Mouse (Mus musculus): ENCODE data around the gene Klhl15. TPM values are rescaled to one million over a fixed set of nuclear protein-coding genes. Genes with fewer than 3 reads are reported as not detected.

Klhl15 gene
- total and polyA plus RNA-seq, 3 experiments, result 9.6 to 15.5 TPM; not detected in 1

- Histone ChIP-seq H3K4me3 (ENCODE audit: control insufficient read depth in 1 of 2, insufficient read depth in 1 of 2, low read depth in 2 of 2, low read length in 2 of 2) (peak overlapping the region; percentile 85 to 96), H3K27me3 (ENCODE audit: control insufficient read depth in 1 of 2, insufficient read depth in 2 of 2, low read length in 2 of 2) (no peaks in the 10 kb centered on the region), H3K9ac (ENCODE audit: control insufficient read depth, low read depth, low read length, poor library complexity, severe bottlenecking) (peak overlapping the region; percentile 91), H3K36me3 (ENCODE audit: control insufficient read depth in 1 of 2, insufficient read depth in 2 of 2, low read length in 2 of 2) (peaks cover 0 to 8% of the 10 kb centered on the region in 2 experiments; a peak in 2 of 4 replicates), H3K79me2 (ENCODE audit: control insufficient read depth, insufficient read depth, low read length, poor library complexity) (peaks cover 10% of the 10 kb centered on the region), H3K9me3 (replicated peaks; ENCODE audit: insufficient read depth, low read length) (no peaks in the 10 kb centered on the region), H3K27ac (ENCODE audit: control insufficient read depth, low read depth, low read length) (peak overlapping the region; percentile 96), H3K4me1 (ENCODE audit: control insufficient read depth in 1 of 2, insufficient read depth in 2 of 2, low read length in 2 of 2) (peaks cover 0 to 14% of the 10 kb centered on the region in 2 experiments; a peak in 2 of 4 replicates)
- peak; percentile 78 for DNase-seq (ENCODE audit: low read depth, low spot score)
- TF ChIP-seq ZNF384 (IDR thresholded peaks at IDR 0.05; ENCODE audit: low read depth, low read length) (peak; percentile 22; the same call in 1 of the 2 replicates), GATA1 (IDR thresholded peaks at IDR 0.05; ENCODE audit: low read depth, low read length) (peak; percentile 71), MXI1 (IDR thresholded peaks at IDR 0.05; ENCODE audit: low read depth, low read length) (no peak), RCOR1 (IDR thresholded peaks at IDR 0.05; ENCODE audit: low read depth, low read length) (0 out of 2 replicates have a peak, but pooled peaks have one; percentile 17), CHD1 (IDR thresholded peaks at IDR 0.05; ENCODE audit: low read depth, low read length) (0 out of 2 replicates have a peak, but pooled peaks have one; percentile 40), MAFK (IDR thresholded peaks at IDR 0.05; ENCODE audit: borderline replicate concordance, low read depth, low read length) (no peak), ETS1 (IDR thresholded peaks at IDR 0.05; ENCODE audit: low read depth, low read length) (peak; percentile 73; the same call in 1 of the 2 replicates)
Measured at GRCm38 (mm10) chrX:94233936-94234531, 365 bp upstream of the Klhl15 start.

GRCm38 (mm10) chrX:94235190-94235555 is 774 bp downstream of the Klhl15 start:
- TF ChIP-seq MYB (IDR thresholded peaks at IDR 0.05; ENCODE audit: low read depth, low read length), result no peak
- TF ChIP-seq ZMIZ1 (IDR thresholded peaks at IDR 0.05; ENCODE audit: low read depth, low read length), result peak; percentile 8; the same call in 1 of the 2 replicates
- Histone ChIP-seq H3K9ac (ENCODE audit: control insufficient read depth, low read depth, low read length, poor library complexity, severe bottlenecking) (peak overlapping the region; percentile 94), H3K79me2 (ENCODE audit: control insufficient read depth, insufficient read depth, low read length, poor library complexity) (peaks cover 10% of the 10 kb centered on the region), H3K4me1 (ENCODE audit: control insufficient read depth in 1 of 2, insufficient read depth in 2 of 2, low read length in 2 of 2) (peaks cover 0 to 14% of the 10 kb centered on the region in 2 experiments; a peak in 2 of 4 replicates), H3K27ac (ENCODE audit: control insufficient read depth, low read depth, low read length) (peak overlapping the region; percentile 76), H3K36me3 (ENCODE audit: control insufficient read depth in 1 of 2, insufficient read depth in 2 of 2, low read length in 2 of 2) (peaks cover 0 to 8% of the 10 kb centered on the region in 2 experiments; a peak in 2 of 4 replicates), H3K27me3 (ENCODE audit: control insufficient read depth in 1 of 2, insufficient read depth in 2 of 2, low read length in 2 of 2) (no peaks in the 10 kb centered on the region), H3K9me3 (replicated peaks; ENCODE audit: insufficient read depth, low read length) (no peaks in the 10 kb centered on the region), H3K4me3 (ENCODE audit: control insufficient read depth in 1 of 2, insufficient read depth in 1 of 2, low read depth in 2 of 2, low read length in 2 of 2) (peak overlapping the region; percentile 82 to 95)
- DNase-seq (ENCODE audit: low read depth, low spot score), result no peak

GRCm38 (mm10) chrX:94235601-94236000 is 1.2 kb downstream of the Klhl15 start:
- peak; percentile 60 for DNase-seq (ENCODE audit: low read depth, low spot score)
- Histone ChIP-seq H3K79me2 (ENCODE audit: control insufficient read depth, insufficient read depth, low read length, poor library complexity) (peaks cover 10% of the 10 kb centered on the region), H3K4me1 (ENCODE audit: control insufficient read depth in 1 of 2, insufficient read depth in 2 of 2, low read length in 2 of 2) (peaks cover 0 to 14% of the 10 kb centered on the region in 2 experiments; a peak in 2 of 4 replicates), H3K27me3 (ENCODE audit: control insufficient read depth in 1 of 2, insufficient read depth in 2 of 2, low read length in 2 of 2) (no peaks in the 10 kb centered on the region), H3K36me3 (ENCODE audit: control insufficient read depth in 1 of 2, insufficient read depth in 2 of 2, low read length in 2 of 2) (peaks cover 0 to 8% of the 10 kb centered on the region in 2 experiments; a peak in 2 of 4 replicates), H3K9me3 (replicated peaks; ENCODE audit: insufficient read depth, low read length) (no peaks in the 10 kb centered on the region), H3K4me3 (ENCODE audit: control insufficient read depth in 1 of 2, insufficient read depth in 1 of 2, low read depth in 2 of 2, low read length in 2 of 2) (peak overlapping the region; percentile 82 to 95), H3K9ac (ENCODE audit: control insufficient read depth, low read depth, low read length, poor library complexity, severe bottlenecking) (peak overlapping the region; percentile 94), H3K27ac (ENCODE audit: control insufficient read depth, low read depth, low read length) (peak overlapping the region; percentile 76)
- TF ChIP-seq ZNF384 (IDR thresholded peaks at IDR 0.05; ENCODE audit: low read depth, low read length) (no peak), TAL1 (IDR thresholded peaks at IDR 0.05; ENCODE audit: low read length) (no peak), GATA1 (IDR thresholded peaks at IDR 0.05; ENCODE audit: low read depth, low read length) (peak; percentile 71), CHD2 (IDR thresholded peaks at IDR 0.05; ENCODE audit: low read length) (no peak), ZKSCAN1 (IDR thresholded peaks at IDR 0.05; ENCODE audit: low read depth, low read length) (no peak), NRF1 (IDR thresholded peaks at IDR 0.05; ENCODE audit: insufficient read depth, low read depth, low read length, poor library complexity, severe bottlenecking) (no peak), JUND (IDR thresholded peaks at IDR 0.05; ENCODE audit: low read depth, low read length) (no peak), MAFK (IDR thresholded peaks at IDR 0.05; ENCODE audit: borderline replicate concordance, low read depth, low read length) (no peak)

All from MEL (cell line).